Mouse (Mus musculus) testis, adult 2 months (tissue): ENCODE measurements around the gene Hic2.

Experiments
- CTCF ChIP-seq: fragments of 200-500 bp; IDR thresholded peaks from 2 replicates; pipeline ENCODE4 v1.5.1; 2012; ENCODE audit warnings: low read depth, mild to moderate bottlenecking, inconsistent platforms, low read length, moderate library complexity; ENCODE audit not compliant: control insufficient read depth, insufficient read depth, insufficient replicate concordance
- POLR2A ChIP-seq: fragments of 200-500 bp; IDR thresholded peaks from 2 replicates; pipeline ENCODE4 v1.6.1; 2012; ENCODE audit warnings: low read depth, mild to moderate bottlenecking, inconsistent platforms, low read length, moderate library complexity; ENCODE audit not compliant: control insufficient read depth

DNA sequence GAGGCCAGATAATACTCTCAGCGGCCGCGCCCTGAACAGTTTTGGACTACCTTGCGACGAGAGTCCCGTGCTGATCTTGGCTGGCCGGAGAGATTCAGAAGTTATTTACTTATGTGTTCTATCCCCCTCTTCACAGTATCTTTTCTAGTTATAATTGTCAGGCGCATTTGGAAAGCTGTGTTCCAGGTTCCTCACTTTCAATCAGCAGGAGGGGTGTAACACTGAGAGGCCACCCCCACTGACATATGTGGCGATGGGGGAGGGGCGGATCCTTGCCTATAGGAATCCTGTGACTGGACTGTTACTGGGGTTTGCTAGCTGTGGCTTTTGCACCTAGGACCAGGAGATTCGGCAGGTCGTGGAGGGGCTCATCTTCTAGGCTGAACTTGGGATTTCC lies 1.1 kb downstream of the Hic2 start:
- TF ChIP-seq POLR2A (no peak), CTCF (no peak)
